Mouse (Mus musculus) liver, embryonic 16.5 days (tissue): ENCODE results near the gene Wfikkn2. TPM values are rescaled to one million over a fixed set of nuclear protein-coding genes. Genes with fewer than 3 reads are reported as not detected.
"Not testable (repeated sequence)": the region's sequence is repeated elsewhere in the genome, so short reads cannot be mapped to it uniquely, and the experiment has no call there.

Experiments used
- ATAC-seq: fragments of 200-750 bp; cut with Nextera tagmentation; 2 replicates; pipeline ENCODE4 v1.8.0; 2017; ENCODE audit warnings: low read depth, mild to moderate bottlenecking, moderate number of reproducible peaks, moderate library complexity
- H3K27ac ChIP-seq: fragments of 300-500 bp; sonication (generic); 2 replicates; pipeline ENCODE4 v1.5.1; 2014; ENCODE audit warnings: mild to moderate bottlenecking, low read length
- H3K27me3 ChIP-seq: fragments of 300-500 bp; sonication (generic); 2 replicates; pipeline ENCODE4 v1.6.1; 2014; ENCODE audit warnings: low read depth, low read length, mixed read lengths; ENCODE audit not compliant: control insufficient read depth, insufficient read depth
- H3K36me3 ChIP-seq: fragments of 300-500 bp; sonication (generic); 2 replicates; pipeline ENCODE4 v1.6.1; 2014; ENCODE audit warnings: mild to moderate bottlenecking; ENCODE audit not compliant: control insufficient read depth, insufficient read depth
- H3K4me1 ChIP-seq: fragments of 300-500 bp; sonication (generic); 2 replicates; pipeline ENCODE4 v1.6.1; 2014; ENCODE audit warnings: low read depth, low read length, mixed read lengths; ENCODE audit not compliant: control insufficient read depth
- H3K4me2 ChIP-seq: fragments of 300-500 bp; sonication (generic); 2 replicates; pipeline ENCODE4 v1.6.1; 2014; ENCODE audit warnings: low read depth, low read length, mixed read lengths
- H3K4me3 ChIP-seq: fragments of 300-500 bp; sonication (generic); 2 replicates; pipeline ENCODE4 v1.5.1; 2014; ENCODE audit warnings: low read depth, mild to moderate bottlenecking, low read length
- H3K9ac ChIP-seq: fragments of 300-500 bp; sonication (generic); 2 replicates; pipeline ENCODE4 v1.6.1; 2014; ENCODE audit warnings: low read depth, low read length
- H3K9me3 ChIP-seq: fragments of 300-500 bp; sonication (generic); replicated peaks from 2 replicates; pipeline ENCODE4 v1.6.1; 2016; ENCODE audit warnings: low read length; ENCODE audit not compliant: control insufficient read depth
- WGBS: fragments of 180-500 bp; shearing (Covaris S2); extraction: QIAGEN DNeasy Blood & Tissue Kit; methylation state at CpG from one replicate; pipeline ENCODE4 v1.1.7; 2014; ENCODE audit not compliant: insufficient replicate concordance; 5-methylcytosine and 5-hydroxymethylcytosine counted together
- polyA plus RNA-seq: library from polyadenylated mRNA; unstranded; fragments of >200 nt; fragmentation: Nextera tagmentation; extraction: Ambion mirVana; gene quantifications from 2 replicates; pipeline ENCODE4 v1.2.1, GENCODE M21; 2015

The Wfikkn2 gene
- polyA plus RNA-seq, 1 experiment from 2014 or later: 0.14 TPM

DNA sequence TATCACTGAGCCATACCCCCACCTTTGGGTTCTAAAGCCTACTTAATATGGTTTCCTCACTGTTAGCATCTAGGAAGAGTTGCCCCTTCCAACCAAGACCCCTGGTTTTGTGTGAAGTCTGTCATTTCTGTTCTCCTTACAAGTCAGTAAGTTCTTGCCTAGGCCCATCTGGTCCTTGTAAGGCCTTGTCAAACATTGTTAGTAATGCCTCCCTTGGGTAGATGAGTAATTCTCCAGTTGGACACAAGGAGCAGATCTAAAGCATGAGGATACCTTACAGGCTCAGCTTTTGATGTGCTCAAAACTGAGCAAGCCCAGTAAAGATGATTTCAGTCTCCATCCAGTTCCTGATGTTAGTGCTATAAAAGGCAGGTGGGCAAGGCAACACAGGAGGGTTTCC, 23.0 kb upstream of the Wfikkn2 start:
- no peak for ATAC-seq
- Histone ChIP-seq H3K9ac (no peak overlapping the region), H3K4me2 (no peak overlapping the region), H3K27me3 (no peaks in the 10 kb centered on the region), H3K27ac (no peak overlapping the region), H3K4me1 (peaks cover 33% of the 10 kb centered on the region), H3K4me3 (no peak overlapping the region), H3K9me3 (no peaks in the 10 kb centered on the region), H3K36me3 (no peaks in the 10 kb centered on the region)

DNA sequence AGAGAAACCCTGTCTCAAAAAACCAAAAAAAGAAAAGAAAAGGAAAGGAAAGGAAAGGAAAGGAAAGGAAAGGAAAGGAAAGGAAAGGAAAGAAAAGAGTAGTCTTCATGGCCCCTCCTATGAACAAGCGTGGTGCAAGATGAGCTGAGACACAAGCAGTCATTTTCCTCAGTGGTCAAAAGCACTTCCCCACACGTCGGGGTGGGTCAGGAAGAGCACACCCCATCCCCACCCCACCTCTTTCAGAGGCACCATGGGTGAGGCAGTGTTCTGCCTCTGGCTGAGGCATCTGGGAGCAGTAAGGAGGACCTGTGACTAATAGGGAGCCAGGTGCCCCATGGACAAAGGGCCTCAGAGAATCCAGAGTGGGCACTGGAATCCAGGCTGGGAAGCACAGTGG, 20.4 kb upstream of the Wfikkn2 start:
- H3K4me1 ChIP-seq: peaks cover 42% of the 10 kb centered on the region

GRCm38 (mm10) chr11:94265134-94265785, 19.5 kb upstream of the Wfikkn2 start:
- 3% methylated on average over 18 of the region's 18 CpGs for WGBS
- Histone ChIP-seq H3K4me1 (peaks cover 50% of the 10 kb centered on the region), H3K4me3 (peak overlapping the region; percentile 53), H3K9me3 (no peaks in the 10 kb centered on the region), H3K27me3 (no peaks in the 10 kb centered on the region), H3K9ac (peak overlapping the region; percentile 57), H3K36me3 (no peaks in the 10 kb centered on the region), H3K27ac (peak overlapping the region; percentile 89), H3K4me2 (peak overlapping the region; percentile 72)
- peak; percentile 67 for ATAC-seq

More for the DNA sequence above, 20.4 kb upstream of the Wfikkn2 start:
- ATAC-seq, H3K4me3 ChIP-seq, H3K9me3 ChIP-seq, H3K9ac ChIP-seq, H3K36me3 ChIP-seq, H3K27me3 ChIP-seq: not testable (repeated sequence)
- H3K4me2 ChIP-seq: peak overlapping the region; percentile 72
- peak overlapping the region; percentile 32; the same call in 1 of the 2 replicates for H3K27ac ChIP-seq
- 22% methylated on average over 3 of the region's 3 CpGs for WGBS

- Histone ChIP-seq H3K27me3 (no peaks in the 10 kb centered on the region), H3K9ac (peak overlapping the region; percentile 57), H3K4me2 (peak overlapping the region; percentile 46), H3K27ac (peak overlapping the region; percentile 89), H3K4me1 (peaks cover 41% of the 10 kb centered on the region), H3K36me3 (no peaks in the 10 kb centered on the region), H3K9me3 (no peaks in the 10 kb centered on the region), H3K4me3 (no peak overlapping the region)
- 24% methylated on average over 6 of the region's 6 CpGs for WGBS
- peak; percentile 91 for ATAC-seq
Observed at GRCm38 (mm10) chr11:94261585-94262370, 16.0 kb upstream of the Wfikkn2 start.

- Histone ChIP-seq H3K27me3 (no peaks in the 10 kb centered on the region), H3K9ac (no peak overlapping the region), H3K36me3 (no peaks in the 10 kb centered on the region), H3K9me3 (no peaks in the 10 kb centered on the region), H3K4me2 (no peak overlapping the region), H3K27ac (no peak overlapping the region), H3K4me3 (no peak overlapping the region), H3K4me1 (peaks cover 25% of the 10 kb centered on the region)
- WGBS: 42% methylated on average over 4 of the region's 4 CpGs
- ATAC-seq: no peak
Observed at GRCm38 (mm10) chr11:94259814-94260213, 14.0 kb upstream of the Wfikkn2 start.

GRCm38 (mm10) chr11:94257987-94258386, 12.2 kb upstream of the Wfikkn2 start:
- no peaks in the 10 kb centered on the region for H3K9me3 ChIP-seq
- 79% methylated on average over 14 of the region's 14 CpGs for whole genome bisulfite sequencing
- ATAC-seq: no peak
- no peak overlapping the region for H3K4me2 ChIP-seq
- no peak overlapping the region for H3K27ac ChIP-seq
- no peaks in the 10 kb centered on the region for H3K27me3 ChIP-seq
- no peaks in the 10 kb centered on the region for H3K36me3 ChIP-seq
- H3K4me1 ChIP-seq: peaks cover 22% of the 10 kb centered on the region
- no peak overlapping the region for H3K9ac ChIP-seq
- no peak overlapping the region for H3K4me3 ChIP-seq

GRCm38 (mm10) chr11:94255733-94256132, 9.9 kb upstream of the Wfikkn2 start:
- no peak overlapping the region for H3K4me3 ChIP-seq
- 72% methylated on average over 5 of the region's 5 CpGs for WGBS
- no peak overlapping the region for H3K4me2 ChIP-seq
- no peaks in the 10 kb centered on the region for H3K9me3 ChIP-seq
- no peaks in the 10 kb centered on the region for H3K27me3 ChIP-seq
- no peak overlapping the region for H3K27ac ChIP-seq
- ATAC-seq: no peak
- peaks cover 4% of the 10 kb centered on the region for H3K4me1 ChIP-seq
- no peak overlapping the region for H3K9ac ChIP-seq
- no peaks in the 10 kb centered on the region for H3K36me3 ChIP-seq

DNA sequence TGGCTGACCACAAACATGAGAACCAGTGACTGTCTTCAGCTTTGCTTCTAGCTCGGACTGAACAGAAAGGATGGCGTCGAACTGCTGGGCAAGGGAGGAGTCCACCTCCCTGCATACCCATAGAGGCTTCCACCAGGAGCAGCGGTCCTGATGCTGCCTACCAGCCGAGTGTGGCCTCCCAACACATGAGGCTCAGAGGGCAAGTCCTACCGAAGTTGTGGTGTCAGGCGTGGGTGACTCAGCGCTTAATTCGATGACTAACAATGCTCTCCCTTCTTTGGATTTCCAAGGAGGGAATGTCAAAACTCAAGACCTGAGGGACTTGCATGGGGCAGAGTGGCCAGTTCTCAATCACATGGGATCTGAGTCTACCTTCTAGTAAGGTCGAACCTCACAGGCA, 7.9 kb upstream of the Wfikkn2 start:
- Histone ChIP-seq H3K9ac (no peak overlapping the region), H3K27me3 (no peaks in the 10 kb centered on the region), H3K36me3 (no peaks in the 10 kb centered on the region), H3K9me3 (no peaks in the 10 kb centered on the region), H3K4me3 (no peak overlapping the region), H3K4me1 (no peaks in the 10 kb centered on the region; the same call in 1 of the 2 replicates), H3K27ac (no peak overlapping the region), H3K4me2 (no peak overlapping the region)
- ATAC-seq: no peak
- 61% methylated on average over 10 of the region's 10 CpGs for WGBS

GRCm38 (mm10) chr11:94253156-94253555, 7.4 kb upstream of the Wfikkn2 start:
- no peaks in the 10 kb centered on the region for H3K36me3 ChIP-seq
- ATAC-seq: no peak
- H3K9ac ChIP-seq: no peak overlapping the region
- WGBS: 55% methylated on average over 9 of the region's 9 CpGs
- no peak overlapping the region for H3K27ac ChIP-seq
- no peaks in the 10 kb centered on the region; the same call in 1 of the 2 replicates for H3K4me1 ChIP-seq
- H3K27me3 ChIP-seq: no peaks in the 10 kb centered on the region
- H3K4me3 ChIP-seq: no peak overlapping the region
- no peaks in the 10 kb centered on the region for H3K9me3 ChIP-seq
- no peak overlapping the region for H3K4me2 ChIP-seq
